Mouse (Mus musculus): ENCODE data around the gene Rhoc. TPM values are rescaled to one million over a fixed set of nuclear protein-coding genes. Genes with fewer than 3 reads are reported as not detected.

The Rhoc gene
- polyA plus RNA-seq, 1 experiment from 2014 or later, result 107 TPM

GRCm38 (mm10) chr3:104789822-104790221, 1.6 kb downstream of the Rhoc start:
- H3K36me3 ChIP-seq, result peaks cover 20% of the 10 kb centered on the region
- peak overlapping the region; percentile 70 for H3K4me3 ChIP-seq
- no peak for DNase-seq (ENCODE audit: low spot score)
- peak overlapping the region; percentile 89 for H3K27ac ChIP-seq
- WGBS, result 36% methylated on average over 13 of the region's 13 CpGs
- no peaks in the 10 kb centered on the region for H3K9me3 ChIP-seq
- peaks cover 61% of the 10 kb centered on the region for H3K4me1 ChIP-seq (replicated peaks)
- H3K27me3 ChIP-seq (ENCODE audit: insufficient read depth, poor library complexity, severe bottlenecking), result peaks cover 47% of the 10 kb centered on the region

- H3K27me3 ChIP-seq (ENCODE audit: insufficient read depth, poor library complexity, severe bottlenecking), result peaks cover 41% of the 10 kb centered on the region
- H3K4me1 ChIP-seq (replicated peaks), result peaks cover 68% of the 10 kb centered on the region
- no peaks in the 10 kb centered on the region for H3K9me3 ChIP-seq
- H3K27ac ChIP-seq, result peak overlapping the region; percentile 89
- WGBS, result 22% methylated on average over 6 of the region's 6 CpGs
- H3K4me3 ChIP-seq, result peak overlapping the region; percentile 70
- DNase-seq (ENCODE audit: low spot score), result peak; percentile 50
- peaks cover 27% of the 10 kb centered on the region for H3K36me3 ChIP-seq
Observed at GRCm38 (mm10) chr3:104790401-104790937, 2.3 kb downstream of the Rhoc start.

- peaks cover 32% of the 10 kb centered on the region for H3K36me3 ChIP-seq
- peak overlapping the region; percentile 89 for H3K27ac ChIP-seq
- H3K4me3 ChIP-seq, result peak overlapping the region; percentile 70
- H3K9me3 ChIP-seq, result no peaks in the 10 kb centered on the region
- DNase-seq (ENCODE audit: low spot score), result no peak
- peaks cover 73% of the 10 kb centered on the region for H3K4me1 ChIP-seq (replicated peaks)
- 23% methylated on average over 4 of the region's 4 CpGs for WGBS
- peaks cover 35% of the 10 kb centered on the region for H3K27me3 ChIP-seq (ENCODE audit: insufficient read depth, poor library complexity, severe bottlenecking)
Observed at GRCm38 (mm10) chr3:104791017-104791416, 2.8 kb downstream of the Rhoc start.

- peaks cover 74% of the 10 kb centered on the region for H3K4me1 ChIP-seq (replicated peaks)
- H3K27me3 ChIP-seq (ENCODE audit: insufficient read depth, poor library complexity, severe bottlenecking), result peaks cover 29% of the 10 kb centered on the region
- no peak overlapping the region for H3K27ac ChIP-seq
- H3K9me3 ChIP-seq, result no peaks in the 10 kb centered on the region
- H3K4me3 ChIP-seq, result peak overlapping the region; percentile 70; the same call in 1 of the 2 replicates
- H3K36me3 ChIP-seq, result peaks cover 37% of the 10 kb centered on the region
- no peak for DNase-seq (ENCODE audit: low spot score)
- WGBS, result 94% methylated on average over 8 of the region's 8 CpGs
Observed at GRCm38 (mm10) chr3:104791671-104792070, 3.5 kb downstream of the Rhoc start.

- peaks cover 19% of the 10 kb centered on the region for H3K27me3 ChIP-seq (ENCODE audit: insufficient read depth, poor library complexity, severe bottlenecking)
- no peak for DNase-seq (ENCODE audit: low spot score)
- H3K36me3 ChIP-seq, result peaks cover 44% of the 10 kb centered on the region
- WGBS, result 76% methylated on average over 15 of the region's 15 CpGs
- no peak overlapping the region for H3K4me3 ChIP-seq
- no peaks in the 10 kb centered on the region for H3K9me3 ChIP-seq
- H3K27ac ChIP-seq, result no peak overlapping the region
- peaks cover 74% of the 10 kb centered on the region for H3K4me1 ChIP-seq (replicated peaks)
Observed at GRCm38 (mm10) chr3:104792360-104793270, 4.4 kb downstream of the Rhoc start.

GRCm38 (mm10) chr3:104793871-104794828, 6.0 kb downstream of the Rhoc start:
- Histone ChIP-seq H3K4me3 (no peak overlapping the region), H3K27me3 (ENCODE audit: insufficient read depth, poor library complexity, severe bottlenecking) (peaks cover 13% of the 10 kb centered on the region), H3K36me3 (peaks cover 45% of the 10 kb centered on the region), H3K4me1 (replicated peaks) (peaks cover 64% of the 10 kb centered on the region), H3K9me3 (no peaks in the 10 kb centered on the region), H3K27ac (peak overlapping the region; percentile 73)
- DNase-seq (ENCODE audit: low spot score), result peak; percentile 83
- 59% methylated on average over 20 of the region's 20 CpGs for WGBS

GRCm38 (mm10) chr3:104794953-104795470, 6.8 kb downstream of the Rhoc start:
- 74% methylated on average over 12 of the region's 12 CpGs for WGBS
- Histone ChIP-seq H3K9me3 (no peaks in the 10 kb centered on the region), H3K4me3 (no peak overlapping the region), H3K27ac (peak overlapping the region; percentile 40; the same call in 1 of the 2 replicates), H3K27me3 (ENCODE audit: insufficient read depth, poor library complexity, severe bottlenecking) (peaks cover 5% of the 10 kb centered on the region; the same call in 1 of the 2 replicates), H3K4me1 (replicated peaks) (peaks cover 56% of the 10 kb centered on the region), H3K36me3 (peaks cover 53% of the 10 kb centered on the region)
- no peak for DNase-seq (ENCODE audit: low spot score)

- Histone ChIP-seq H3K9me3 (no peaks in the 10 kb centered on the region), H3K27ac (no peak overlapping the region), H3K27me3 (ENCODE audit: insufficient read depth, poor library complexity, severe bottlenecking) (no peaks in the 10 kb centered on the region), H3K4me3 (no peak overlapping the region), H3K4me1 (replicated peaks) (peaks cover 48% of the 10 kb centered on the region), H3K36me3 (peaks cover 61% of the 10 kb centered on the region)
- DNase-seq (ENCODE audit: low spot score), result no peak
- WGBS, result 78% methylated on average over 15 of the region's 15 CpGs
Observed at GRCm38 (mm10) chr3:104795661-104796340, 7.6 kb downstream of the Rhoc start.

GRCm38 (mm10) chr3:104796430-104797082, 8.4 kb downstream of the Rhoc start:
- Histone ChIP-seq H3K4me3 (no peak overlapping the region), H3K4me1 (replicated peaks) (peaks cover 40% of the 10 kb centered on the region), H3K9me3 (no peaks in the 10 kb centered on the region), H3K36me3 (peaks cover 67% of the 10 kb centered on the region), H3K27me3 (ENCODE audit: insufficient read depth, poor library complexity, severe bottlenecking) (no peaks in the 10 kb centered on the region), H3K27ac (no peak overlapping the region)
- no peak for DNase-seq (ENCODE audit: low spot score)
- 90% methylated on average over 15 of the region's 15 CpGs for WGBS

GRCm38 (mm10) chr3:104800681-104801080, 12.5 kb downstream of the Rhoc start:
- no peak for DNase-seq (ENCODE audit: low spot score)
- H3K36me3 ChIP-seq, result peaks cover 57% of the 10 kb centered on the region
- H3K4me1 ChIP-seq (replicated peaks), result peaks cover 4% of the 10 kb centered on the region; the same call in 1 of the 2 replicates
- H3K9me3 ChIP-seq, result no peaks in the 10 kb centered on the region
- whole genome bisulfite sequencing, result 96% methylated on average over 11 of the region's 11 CpGs
- no peak overlapping the region for H3K27ac ChIP-seq
- H3K4me3 ChIP-seq, result no peak overlapping the region
- H3K27me3 ChIP-seq (ENCODE audit: insufficient read depth, poor library complexity, severe bottlenecking), result no peaks in the 10 kb centered on the region

GRCm38 (mm10) chr3:104801481-104801880, 13.3 kb downstream of the Rhoc start:
- H3K4me3 ChIP-seq, result no peak overlapping the region
- H3K4me1 ChIP-seq (replicated peaks), result no peaks in the 10 kb centered on the region
- no peaks in the 10 kb centered on the region for H3K9me3 ChIP-seq
- H3K36me3 ChIP-seq, result peaks cover 51% of the 10 kb centered on the region
- no peak overlapping the region for H3K27ac ChIP-seq
- no peaks in the 10 kb centered on the region for H3K27me3 ChIP-seq (ENCODE audit: insufficient read depth, poor library complexity, severe bottlenecking)
- WGBS, result 88% methylated on average over 6 of the region's 6 CpGs
- DNase-seq (ENCODE audit: low spot score), result no peak

Measured in hindbrain, embryonic 10.5 days (tissue).